Mouse (Mus musculus): ENCODE measurements at regions not wholly inside any gene's neighbourhood (a gene's known extent, or its start where the extent isn't known, plus 50 kb on each side); places are given as distances from the start of the nearest gene placed in this dataset.

DNA sequence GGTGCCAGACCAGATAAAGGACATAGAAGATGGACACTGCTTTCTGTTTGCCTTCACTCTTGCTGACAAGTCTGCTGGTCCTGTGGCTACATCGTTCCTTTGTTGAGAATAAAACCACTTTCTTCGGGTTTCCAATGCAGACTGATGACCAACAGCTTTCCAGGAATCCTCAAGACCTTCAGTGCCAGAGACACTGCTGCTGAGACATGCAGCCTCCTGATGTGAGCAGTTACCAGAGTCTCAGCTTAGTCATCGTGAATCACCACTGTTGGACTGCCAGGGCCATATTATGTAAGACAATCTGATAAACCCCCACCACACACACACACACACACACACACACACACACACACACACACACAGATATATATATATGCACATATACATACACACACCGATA lies 270.2 kb downstream of the Foxo1 start:
- H3K4me1 ChIP-seq (replicated peaks; ENCODE audit: low read depth, low read length) = peaks cover 13% of the 10 kb centered on the region; the same call in 1 of the 2 replicates
- H3K9me3 ChIP-seq (ENCODE audit: low read length) = no peaks in the 10 kb centered on the region
- no peak for TF ChIP-seq CTCF (conservative IDR thresholded peaks at IDR 0.05; ENCODE audit: low read length)
- TF ChIP-seq POU5F1 (IDR thresholded peaks at IDR 0.05; ENCODE audit: borderline replicate concordance, low read length) = no peak
- no peak for TF ChIP-seq NANOG (IDR thresholded peaks at IDR 0.05; ENCODE audit: borderline replicate concordance, low read length)
- no peak overlapping the region for H3K4me3 ChIP-seq (replicated peaks; ENCODE audit: low read length)
- H3K36me3 ChIP-seq (ENCODE audit: insufficient read depth, low read length) = no peaks in the 10 kb centered on the region
- peaks cover 5% of the 10 kb centered on the region; the same call in 1 of the 2 replicates for H3K27me3 ChIP-seq (ENCODE audit: insufficient read depth, low read length)

DNA sequence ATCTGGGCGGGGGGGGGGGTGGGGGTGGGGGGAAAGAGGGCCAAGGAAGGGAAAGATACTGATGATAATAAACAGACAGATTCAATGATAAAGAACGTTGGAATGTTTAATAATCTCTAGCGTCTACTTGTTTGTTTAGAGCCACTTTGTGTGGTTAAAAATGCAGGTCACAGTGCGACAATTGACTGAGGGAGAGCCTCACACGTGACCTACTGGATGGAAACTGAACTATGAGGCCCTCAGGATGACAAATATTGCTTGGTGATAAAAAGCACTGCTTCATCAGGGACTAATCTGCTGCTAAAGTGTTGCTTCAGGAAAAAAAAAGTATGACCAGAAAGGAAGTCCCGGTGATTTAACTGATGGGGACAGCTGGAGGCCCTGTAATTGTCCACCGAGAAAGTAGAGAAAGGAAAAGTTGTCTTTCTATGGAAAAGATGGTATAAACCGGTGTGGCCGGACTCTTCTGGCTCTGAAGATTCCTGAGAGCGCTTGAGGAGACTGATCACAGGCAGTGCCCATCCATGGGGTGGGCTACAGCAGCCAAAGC lies 269.3 kb downstream of the Foxo1 start:
- TF ChIP-seq CTCF (conservative IDR thresholded peaks at IDR 0.05; ENCODE audit: low read length) = no peak
- no peak for TF ChIP-seq POU5F1 (IDR thresholded peaks at IDR 0.05; ENCODE audit: borderline replicate concordance, low read length)
- TF ChIP-seq NANOG (IDR thresholded peaks at IDR 0.05; ENCODE audit: borderline replicate concordance, low read length) = no peak

DNA sequence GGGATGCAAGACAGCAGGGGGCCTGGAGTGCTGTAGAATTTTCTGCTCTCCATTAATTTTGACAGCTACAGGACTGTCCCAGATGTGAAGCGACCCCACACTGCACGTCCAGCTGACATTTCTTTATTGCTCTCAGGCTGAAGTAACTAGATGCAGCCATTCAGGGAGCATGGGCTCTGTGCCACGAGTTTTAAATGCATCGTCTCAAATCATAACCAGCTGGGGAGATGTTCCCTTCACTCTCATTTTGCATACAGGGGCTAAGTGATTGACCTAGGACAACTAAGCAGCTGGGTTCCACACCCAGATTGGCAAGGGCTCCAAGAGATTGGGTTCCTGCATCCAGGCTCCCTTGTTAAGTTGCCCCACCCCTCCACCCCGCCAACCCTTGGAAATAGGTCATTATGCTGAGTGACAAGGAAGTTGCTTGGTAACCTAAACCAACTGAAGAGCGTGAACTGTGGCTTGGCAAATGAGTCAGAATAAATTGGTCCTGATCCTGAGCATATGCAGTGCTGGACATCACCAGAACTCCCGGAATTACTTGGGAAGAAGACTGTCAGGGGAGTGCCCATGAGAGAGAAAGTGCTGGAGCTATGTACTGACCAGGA lies 267.4 kb downstream of the Foxo1 start:
- no peak overlapping the region for H3K4me3 ChIP-seq (replicated peaks; ENCODE audit: low read length)
- no peaks in the 10 kb centered on the region for H3K36me3 ChIP-seq (ENCODE audit: insufficient read depth, low read length)
- peaks cover 10% of the 10 kb centered on the region; the same call in 1 of the 2 replicates for H3K4me1 ChIP-seq (replicated peaks; ENCODE audit: low read depth, low read length)
- H3K27me3 ChIP-seq (ENCODE audit: insufficient read depth, low read length) = peaks cover 5% of the 10 kb centered on the region; the same call in 1 of the 2 replicates
- no peaks in the 10 kb centered on the region for H3K9me3 ChIP-seq (ENCODE audit: low read length)
- TF ChIP-seq CTCF (conservative IDR thresholded peaks at IDR 0.05; ENCODE audit: low read length) (no peak), NANOG (IDR thresholded peaks at IDR 0.05; ENCODE audit: borderline replicate concordance, low read length) (no peak), POU5F1 (IDR thresholded peaks at IDR 0.05; ENCODE audit: borderline replicate concordance, low read length) (no peak)

More for the DNA sequence above, 269.3 kb downstream of the Foxo1 start:
- no peaks in the 10 kb centered on the region for H3K9me3 ChIP-seq (ENCODE audit: low read length)
- H3K27me3 ChIP-seq (ENCODE audit: insufficient read depth, low read length) = peaks cover 5% of the 10 kb centered on the region; the same call in 1 of the 2 replicates
- H3K4me1 ChIP-seq (replicated peaks; ENCODE audit: low read depth, low read length) = peaks cover 10% of the 10 kb centered on the region; the same call in 1 of the 2 replicates
- H3K4me3 ChIP-seq (replicated peaks; ENCODE audit: low read length) = no peak overlapping the region
- H3K36me3 ChIP-seq (ENCODE audit: insufficient read depth, low read length) = no peaks in the 10 kb centered on the region

DNA sequence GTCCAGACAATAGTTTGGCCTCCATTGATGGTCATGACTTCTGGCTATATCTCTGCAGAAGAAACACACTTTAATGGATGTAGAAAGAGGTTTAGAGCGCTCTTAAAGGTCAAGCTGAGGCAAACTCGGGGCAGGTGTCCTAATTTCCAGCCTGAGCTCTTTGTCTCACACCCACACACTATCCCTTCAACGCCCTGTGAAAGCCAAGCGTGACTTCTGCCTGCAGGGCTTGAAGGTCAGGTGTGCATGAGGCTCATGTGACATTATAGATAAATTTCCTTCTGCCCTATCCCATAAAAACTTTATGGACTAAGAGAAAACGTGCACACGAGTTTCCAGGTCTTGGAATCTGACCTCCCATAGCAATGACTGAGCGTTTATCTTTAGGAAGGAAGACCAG lies 266.0 kb downstream of the Foxo1 start:
- TF ChIP-seq NANOG (IDR thresholded peaks at IDR 0.05; ENCODE audit: borderline replicate concordance, low read length) (no peak), POU5F1 (IDR thresholded peaks at IDR 0.05; ENCODE audit: borderline replicate concordance, low read length) (no peak), CTCF (conservative IDR thresholded peaks at IDR 0.05; ENCODE audit: low read length) (no peak)
- no peaks in the 10 kb centered on the region for H3K9me3 ChIP-seq (ENCODE audit: low read length)
- H3K4me1 ChIP-seq (replicated peaks; ENCODE audit: low read depth, low read length) = peaks cover 6% of the 10 kb centered on the region; the same call in 1 of the 2 replicates
- no peaks in the 10 kb centered on the region for H3K36me3 ChIP-seq (ENCODE audit: insufficient read depth, low read length)
- peaks cover 5% of the 10 kb centered on the region; the same call in 1 of the 2 replicates for H3K27me3 ChIP-seq (ENCODE audit: insufficient read depth, low read length)
- H3K4me3 ChIP-seq (replicated peaks; ENCODE audit: low read length) = no peak overlapping the region

DNA sequence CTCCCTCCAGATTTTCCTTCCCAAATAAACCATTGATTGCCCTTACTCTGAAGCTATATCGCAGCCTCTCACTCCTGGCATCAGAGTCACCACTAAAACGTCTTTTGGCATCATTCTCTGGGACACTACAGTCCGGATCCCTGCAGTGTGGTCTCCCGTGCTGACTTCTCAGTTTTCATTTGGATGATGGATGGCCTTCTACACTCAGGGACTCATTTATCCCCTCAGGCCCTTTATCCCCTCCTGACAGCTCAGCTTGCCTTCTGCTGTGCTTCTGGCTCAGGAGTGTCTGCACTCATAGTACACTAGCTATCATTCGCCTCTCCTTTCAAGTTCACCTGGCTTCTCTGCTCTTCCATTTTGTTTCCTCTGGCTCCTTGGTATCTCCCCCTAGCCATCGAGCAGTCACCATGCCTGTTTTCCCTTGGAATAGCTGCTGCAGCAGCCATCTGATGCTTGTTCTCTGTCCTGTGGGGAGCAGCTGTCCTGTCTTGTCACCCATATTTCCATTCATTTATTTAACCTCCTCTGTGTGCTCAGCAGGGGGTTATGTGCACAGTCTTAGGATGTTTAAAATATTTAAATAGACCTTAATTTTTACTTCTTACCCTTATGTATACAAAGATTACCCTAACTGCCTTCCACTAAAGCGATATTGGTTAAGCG lies 263.7 kb downstream of the Foxo1 start:
- Histone ChIP-seq H3K4me3 (replicated peaks; ENCODE audit: low read length) (no peak overlapping the region), H3K4me1 (replicated peaks; ENCODE audit: low read depth, low read length) (peaks cover 6% of the 10 kb centered on the region; the same call in 1 of the 2 replicates), H3K9me3 (ENCODE audit: low read length) (no peaks in the 10 kb centered on the region), H3K27me3 (ENCODE audit: insufficient read depth, low read length) (peaks cover 5% of the 10 kb centered on the region; the same call in 1 of the 2 replicates), H3K36me3 (ENCODE audit: insufficient read depth, low read length) (no peaks in the 10 kb centered on the region)
- no peak for TF ChIP-seq CTCF (conservative IDR thresholded peaks at IDR 0.05; ENCODE audit: low read length)

DNA sequence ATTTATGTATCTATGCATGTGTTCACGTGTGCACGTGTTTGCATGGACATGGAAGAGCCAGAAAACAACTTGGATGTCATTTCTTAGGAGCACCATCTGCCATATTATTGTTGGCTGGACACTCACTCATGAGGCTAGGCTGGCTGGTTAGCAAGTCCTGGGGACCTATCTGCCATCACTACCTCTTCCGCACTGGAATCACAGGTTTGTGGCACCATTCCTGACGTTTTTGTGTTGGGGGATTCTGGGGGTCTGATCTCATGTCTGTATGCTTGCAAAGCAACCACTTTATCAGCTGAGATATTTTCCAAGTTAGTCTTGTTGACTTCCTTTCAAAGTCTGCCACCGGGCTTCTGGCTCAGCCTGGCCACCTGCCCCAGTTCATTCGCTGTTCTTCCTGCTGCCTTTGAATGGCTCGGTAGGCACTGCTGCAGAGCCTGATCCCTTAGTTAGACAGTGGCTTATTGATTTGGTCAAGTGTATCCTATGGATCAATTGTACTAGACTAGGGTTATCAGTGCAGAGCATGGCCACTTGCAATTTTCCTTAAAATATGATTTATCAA lies 262.4 kb downstream of the Foxo1 start:
- TF ChIP-seq CTCF (conservative IDR thresholded peaks at IDR 0.05; ENCODE audit: low read length) (no peak), NANOG (IDR thresholded peaks at IDR 0.05; ENCODE audit: borderline replicate concordance, low read length) (no peak), POU5F1 (IDR thresholded peaks at IDR 0.05; ENCODE audit: borderline replicate concordance, low read length) (no peak)
- no peaks in the 10 kb centered on the region for H3K36me3 ChIP-seq (ENCODE audit: insufficient read depth, low read length)
- peaks cover 2% of the 10 kb centered on the region; the same call in 1 of the 2 replicates for H3K27me3 ChIP-seq (ENCODE audit: insufficient read depth, low read length)
- H3K4me3 ChIP-seq (replicated peaks; ENCODE audit: low read length) = no peak overlapping the region
- H3K4me1 ChIP-seq (replicated peaks; ENCODE audit: low read depth, low read length) = 0 out of 2 replicates have a peak, but pooled peaks cover 2% of the 10 kb centered on the region
- H3K9me3 ChIP-seq (ENCODE audit: low read length) = no peaks in the 10 kb centered on the region

DNA sequence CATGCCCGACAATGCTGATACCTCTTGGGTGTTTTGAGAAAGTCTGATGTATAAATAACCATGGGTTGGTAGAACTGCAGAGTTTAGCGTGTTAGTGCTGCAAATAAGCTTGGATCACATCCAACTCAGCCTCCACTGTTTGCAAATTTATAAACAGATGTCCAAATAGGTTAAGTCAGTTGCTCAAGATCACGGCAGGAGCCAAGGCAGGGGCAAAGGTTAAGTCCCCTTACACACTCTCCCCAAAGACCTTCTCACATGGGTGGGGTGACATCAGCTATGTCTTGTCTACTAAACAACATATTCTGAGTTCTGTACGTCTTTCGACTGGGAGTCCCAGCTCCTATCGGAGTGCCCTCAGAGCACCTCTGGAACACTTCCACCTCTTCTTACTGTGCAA lies 261.0 kb downstream of the Foxo1 start:
- TF ChIP-seq POU5F1 (IDR thresholded peaks at IDR 0.05; ENCODE audit: borderline replicate concordance, low read length) = no peak
- TF ChIP-seq CTCF (conservative IDR thresholded peaks at IDR 0.05; ENCODE audit: low read length) = no peak
- TF ChIP-seq NANOG (IDR thresholded peaks at IDR 0.05; ENCODE audit: borderline replicate concordance, low read length) = no peak

DNA sequence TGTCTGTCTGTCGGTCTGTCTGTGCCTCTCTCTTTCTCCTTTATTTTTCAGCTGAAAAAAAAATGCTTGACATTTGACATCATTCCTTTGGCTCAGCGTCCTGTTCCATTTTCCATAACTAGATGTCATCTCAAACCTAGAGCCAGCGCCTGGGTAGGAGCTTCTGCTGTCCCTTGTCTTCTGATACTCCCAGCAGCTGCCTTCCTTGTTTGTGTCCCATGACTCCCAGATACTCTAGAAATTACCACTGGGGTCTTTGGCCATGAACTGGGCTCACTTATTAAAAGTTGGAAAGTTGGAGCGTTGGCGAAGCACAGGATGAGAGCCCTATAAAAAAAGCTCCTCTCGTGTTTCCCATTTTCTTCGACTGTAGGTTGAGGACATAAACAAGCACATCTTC lies 260.4 kb downstream of the Foxo1 start:
- Histone ChIP-seq H3K27me3 (ENCODE audit: insufficient read depth, low read length) (no peaks in the 10 kb centered on the region), H3K36me3 (ENCODE audit: insufficient read depth, low read length) (no peaks in the 10 kb centered on the region), H3K4me1 (replicated peaks; ENCODE audit: low read depth, low read length) (no peaks in the 10 kb centered on the region), H3K4me3 (replicated peaks; ENCODE audit: low read length) (no peak overlapping the region), H3K9me3 (ENCODE audit: low read length) (no peaks in the 10 kb centered on the region)
- TF ChIP-seq POU5F1 (IDR thresholded peaks at IDR 0.05; ENCODE audit: borderline replicate concordance, low read length) (no peak), CTCF (conservative IDR thresholded peaks at IDR 0.05; ENCODE audit: low read length) (no peak), NANOG (IDR thresholded peaks at IDR 0.05; ENCODE audit: borderline replicate concordance, low read length) (no peak)

More for the DNA sequence above, 261.0 kb downstream of the Foxo1 start:
- H3K36me3 ChIP-seq (ENCODE audit: insufficient read depth, low read length) = no peaks in the 10 kb centered on the region
- H3K27me3 ChIP-seq (ENCODE audit: insufficient read depth, low read length) = no peaks in the 10 kb centered on the region
- H3K4me3 ChIP-seq (replicated peaks; ENCODE audit: low read length) = no peak overlapping the region
- no peaks in the 10 kb centered on the region for H3K9me3 ChIP-seq (ENCODE audit: low read length)
- no peaks in the 10 kb centered on the region for H3K4me1 ChIP-seq (replicated peaks; ENCODE audit: low read depth, low read length)
